Mouse (Mus musculus) midbrain, embryonic 11.5 days (tissue): ENCODE measurements around the gene Tmem131. TPM values are rescaled to one million over a fixed set of nuclear protein-coding genes. Genes with fewer than 3 reads are reported as not detected.
A peak's percentile ranks its signal among the peaks of the same experiment; 100 is the strongest.

Source experiments
- ATAC-seq: fragments of 200-750 bp; cut with Nextera tagmentation; 2 replicates; pipeline ENCODE4 v1.8.0; 2017; ENCODE audit warnings: moderate TSS enrichment, moderate library complexity; ENCODE audit not compliant: low FRiP score
- DNase-seq: peaks from one replicate; pipeline ENCODE4 v3.0.0; 2015; ENCODE audit warnings: low spot score; ENCODE audit errors: missing footprints
- H3K27ac ChIP-seq: fragments of 300-500 bp; sonication (generic); 2 replicates; pipeline ENCODE4 v1.5.1; 2014; ENCODE audit warnings: low read depth, low read length
- H3K27me3 ChIP-seq: fragments of 300-500 bp; sonication (generic); 2 replicates; pipeline ENCODE4 v1.6.1; 2014; ENCODE audit warnings: mild to moderate bottlenecking, low read length, moderate library complexity, mixed read lengths; ENCODE audit not compliant: control insufficient read depth, insufficient read depth
- H3K36me3 ChIP-seq: fragments of 300-500 bp; sonication (generic); 2 replicates; pipeline ENCODE4 v1.6.1; 2014; ENCODE audit warnings: mild to moderate bottlenecking, low read length, moderate library complexity, mixed read lengths; ENCODE audit not compliant: control insufficient read depth, insufficient read depth
- H3K4me1 ChIP-seq: fragments of 300-500 bp; sonication (generic); 2 replicates; pipeline ENCODE4 v1.6.1; 2014; ENCODE audit warnings: low read length; ENCODE audit not compliant: control insufficient read depth, insufficient read depth
- H3K4me2 ChIP-seq: fragments of 300-500 bp; sonication (generic); 2 replicates; pipeline ENCODE4 v1.6.1; 2014; ENCODE audit warnings: mild to moderate bottlenecking, moderate library complexity
- H3K4me3 ChIP-seq: fragments of 300-500 bp; sonication (generic); 2 replicates; pipeline ENCODE4 v1.5.1; 2014; ENCODE audit warnings: low read depth, low read length
- H3K9ac ChIP-seq: fragments of 300-500 bp; sonication (generic); 2 replicates; pipeline ENCODE4 v1.6.1; 2014; ENCODE audit warnings: low read length
- H3K9me3 ChIP-seq: fragments of 300-500 bp; sonication (generic); 2 replicates; pipeline ENCODE4 v1.6.1; 2016; ENCODE audit warnings: low read length; ENCODE audit not compliant: control insufficient read depth
- WGBS: fragments of 180-500 bp; shearing (Covaris S2); extraction: QIAGEN DNeasy Blood & Tissue Kit; methylation state at CpG from one replicate; pipeline ENCODE4 v1.1.7; 2014; 5-methylcytosine and 5-hydroxymethylcytosine counted together
- polyA plus RNA-seq: library from polyadenylated mRNA; unstranded; fragments of >200 nt; fragmentation: Nextera tagmentation; extraction: Ambion mirVana; gene quantifications from 2 replicates; pipeline ENCODE4 v1.2.1, GENCODE M21; 2014

Tmem131 gene
- polyA plus RNA-seq, 1 experiment from 2014 or later: 14.7 TPM

- Histone ChIP-seq H3K4me2 (peak overlapping the region; percentile 38), H3K9ac (no peak overlapping the region), H3K4me1 (0 out of 2 replicates have a peak, but pooled peaks cover 3% of the 10 kb centered on the region), H3K27me3 (no peaks in the 10 kb centered on the region), H3K4me3 (peak overlapping the region; percentile 16), H3K27ac (no peak overlapping the region), H3K36me3 (no peaks in the 10 kb centered on the region), H3K9me3 (no peaks in the 10 kb centered on the region)
- DNase-seq: peak; percentile 96
- peak; percentile 78 for ATAC-seq
- 28% methylated on average over 17 of the region's 17 CpGs for WGBS
These were observed 199.1 kb downstream of the Tmem131 start for GRCm38 (mm10) chr1:36744268-36744944.

- Histone ChIP-seq H3K27me3 (no peaks in the 10 kb centered on the region), H3K9ac (no peak overlapping the region), H3K4me2 (no peak overlapping the region), H3K27ac (no peak overlapping the region), H3K9me3 (no peaks in the 10 kb centered on the region), H3K4me3 (no peak overlapping the region), H3K36me3 (no peaks in the 10 kb centered on the region), H3K4me1 (0 out of 2 replicates have a peak, but pooled peaks cover 3% of the 10 kb centered on the region)
- peak; percentile 82 for DNase-seq
- whole genome bisulfite sequencing: 84% methylated on average over 9 of the region's 9 CpGs
- no peak for ATAC-seq
These were observed 200.4 kb downstream of the Tmem131 start for GRCm38 (mm10) chr1:36743046-36743445.

Other genes starting within 250 kb of the Tmem131 start
- gene 4933424G06Rik, start 233.5 kb downstream of the Tmem131 start, polyA plus RNA-seq: 0.23 TPM in 1 of 2 replicates, not detected in the other
- gene Actr1b, start 229.2 kb downstream of the Tmem131 start, polyA plus RNA-seq: 97.1 and 110 TPM in 2 replicates
- gene Zap70, start 181.9 kb downstream of the Tmem131 start, polyA plus RNA-seq: 0.36 and 0.41 TPM in 2 replicates
- 0.23 TPM in 1 of 2 replicates, not detected in the other for gene Vwa3b, start 82.9 kb upstream of the Tmem131 start, polyA plus RNA-seq